Mouse (Mus musculus) testis, adult 2 months (tissue): Measurements from ENCODE around the gene 1500009C09Rik.

Experiments
- CTCF ChIP-seq: fragments of 200-500 bp; IDR thresholded peaks from 2 replicates; pipeline ENCODE4 v1.5.1; 2012; ENCODE audit warnings: low read depth, mild to moderate bottlenecking, inconsistent platforms, low read length, moderate library complexity; ENCODE audit not compliant: control insufficient read depth, insufficient read depth, insufficient replicate concordance
- POLR2A ChIP-seq: fragments of 200-500 bp; IDR thresholded peaks from 2 replicates; pipeline ENCODE4 v1.6.1; 2012; ENCODE audit warnings: low read depth, mild to moderate bottlenecking, inconsistent platforms, low read length, moderate library complexity; ENCODE audit not compliant: control insufficient read depth

- TF ChIP-seq CTCF (peak; percentile 99), POLR2A (no peak)
These were observed 7.3 kb downstream of the 1500009C09Rik start for GRCm38 (mm10) chr15:82259510-82259909.
